Mouse (Mus musculus): ENCODE results near the gene Hist1h1e.
A peak's percentile ranks its signal among the peaks of the same experiment; 100 is the strongest.
"Not testable (repeated sequence)": the region's sequence is repeated elsewhere in the genome, so short reads cannot be mapped to it uniquely, and the experiment has no call there.

Gene Hist1h1e

DNA sequence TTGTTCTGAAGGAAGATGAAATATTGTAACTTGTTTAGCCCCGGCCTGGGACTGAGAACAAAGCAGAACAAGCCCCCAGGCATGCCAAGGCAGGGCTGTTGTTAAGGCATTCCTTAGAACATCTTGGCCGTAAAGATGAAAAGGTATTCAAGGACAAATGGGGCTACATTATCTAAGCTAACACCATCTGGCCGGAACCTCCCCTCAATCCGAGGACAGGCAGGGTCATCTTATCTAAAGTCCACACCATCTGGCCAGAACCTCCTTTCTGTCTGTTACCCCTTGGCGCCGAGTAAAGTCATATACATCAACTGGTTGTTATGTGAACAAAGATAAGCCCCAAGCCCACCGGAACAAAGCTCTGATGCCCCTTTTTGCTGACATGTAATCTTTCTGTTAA lies 30.5 kb downstream of the Hist1h1e start:
- not testable (repeated sequence) for DNase-seq (ENCODE audit: low spot score)

DNA sequence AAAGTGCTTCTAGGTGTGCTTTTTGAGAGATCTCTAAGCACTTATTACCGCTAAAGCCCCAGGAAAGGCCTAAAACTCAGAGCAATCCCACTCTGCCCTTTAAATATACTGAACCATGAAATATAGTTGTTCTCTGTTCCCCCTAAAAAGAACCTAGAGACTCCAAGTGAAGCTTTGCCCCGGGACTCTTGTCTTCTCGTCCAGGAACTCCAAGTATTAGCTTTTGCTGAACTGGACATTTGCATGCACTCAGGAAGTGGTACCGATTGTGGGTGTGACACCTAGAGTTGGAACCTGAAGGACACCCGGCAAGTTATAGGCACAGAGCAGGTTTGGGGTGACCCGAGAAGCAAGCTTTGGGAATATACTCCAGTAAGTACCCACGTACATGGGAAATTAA lies 31.2 kb downstream of the Hist1h1e start:
- DNase-seq (ENCODE audit: low spot score), result no peak

GRCm38 (mm10) chr13:23586940-23587225 lies 35.5 kb downstream of the Hist1h1e start:
- no peak for DNase-seq (ENCODE audit: low spot score)

GRCm38 (mm10) chr13:23586099-23586939 lies 36.0 kb downstream of the Hist1h1e start:
- DNase-seq (ENCODE audit: low spot score), result no peak

DNA sequence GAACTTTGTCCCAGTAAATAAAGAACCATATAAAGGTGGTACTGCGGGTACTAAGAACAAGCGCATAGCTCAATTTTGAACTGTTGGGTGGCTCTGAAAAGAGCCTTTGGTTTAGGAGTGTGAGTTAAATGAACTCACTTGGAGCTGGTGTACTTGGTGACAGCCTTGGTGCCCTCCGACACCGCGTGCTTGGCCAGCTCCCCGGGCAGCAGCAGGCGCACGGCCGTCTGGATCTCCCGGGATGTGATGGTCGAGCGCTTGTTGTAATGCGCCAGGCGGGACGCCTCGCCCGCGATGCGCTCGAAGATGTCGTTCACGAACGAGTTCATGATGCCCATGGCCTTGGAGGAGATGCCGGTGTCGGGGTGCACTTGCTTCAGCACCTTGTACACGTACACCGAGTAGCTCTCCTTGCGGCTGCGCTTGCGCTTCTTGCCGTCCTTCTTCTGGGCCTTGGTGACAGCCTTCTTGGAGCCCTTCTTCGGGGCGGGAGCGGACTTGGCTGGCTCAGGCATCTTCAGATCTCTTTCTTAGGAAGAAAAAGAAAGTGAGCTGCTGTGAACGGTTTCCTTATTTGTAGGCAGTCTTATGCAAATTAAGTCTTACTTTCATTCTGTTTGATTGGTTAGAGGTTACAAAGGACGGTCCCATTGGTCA lies 36.8 kb downstream of the Hist1h1e start:
- peak; percentile 87 for DNase-seq (ENCODE audit: low spot score)

DNA sequence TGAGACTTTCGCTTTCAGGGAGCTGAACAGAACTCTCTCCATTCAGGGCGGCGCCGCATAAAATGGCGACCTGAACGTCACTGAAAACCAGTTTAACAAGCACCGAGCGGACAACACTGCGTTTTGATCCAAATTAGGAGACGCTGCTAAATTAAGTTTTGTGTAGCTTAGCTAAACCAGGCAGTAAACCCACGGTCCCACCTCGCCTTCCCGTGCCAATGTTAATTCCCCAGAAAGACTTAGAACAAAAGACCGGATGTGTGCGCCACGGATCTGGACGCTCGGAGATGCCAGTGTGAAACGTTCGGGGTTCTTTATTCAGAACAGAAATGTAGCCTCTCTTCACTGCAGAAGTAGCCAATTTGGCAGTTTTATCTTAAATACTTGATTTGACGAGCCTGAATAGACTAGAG lies 37.3 kb downstream of the Hist1h1e start:
- DNase-seq (ENCODE audit: low spot score), result no peak

GRCm38 (mm10) chr13:23584331-23584730 lies 38.0 kb downstream of the Hist1h1e start:
- DNase-seq (ENCODE audit: low spot score), result no peak

- DNase-seq (ENCODE audit: low spot score), result no peak
Observed at GRCm38 (mm10) chr13:23583387-23584068, 38.8 kb downstream of the Hist1h1e start.

GRCm38 (mm10) chr13:23582219-23583056 lies 39.9 kb downstream of the Hist1h1e start:
- DNase-seq (ENCODE audit: low spot score), result no peak

DNA sequence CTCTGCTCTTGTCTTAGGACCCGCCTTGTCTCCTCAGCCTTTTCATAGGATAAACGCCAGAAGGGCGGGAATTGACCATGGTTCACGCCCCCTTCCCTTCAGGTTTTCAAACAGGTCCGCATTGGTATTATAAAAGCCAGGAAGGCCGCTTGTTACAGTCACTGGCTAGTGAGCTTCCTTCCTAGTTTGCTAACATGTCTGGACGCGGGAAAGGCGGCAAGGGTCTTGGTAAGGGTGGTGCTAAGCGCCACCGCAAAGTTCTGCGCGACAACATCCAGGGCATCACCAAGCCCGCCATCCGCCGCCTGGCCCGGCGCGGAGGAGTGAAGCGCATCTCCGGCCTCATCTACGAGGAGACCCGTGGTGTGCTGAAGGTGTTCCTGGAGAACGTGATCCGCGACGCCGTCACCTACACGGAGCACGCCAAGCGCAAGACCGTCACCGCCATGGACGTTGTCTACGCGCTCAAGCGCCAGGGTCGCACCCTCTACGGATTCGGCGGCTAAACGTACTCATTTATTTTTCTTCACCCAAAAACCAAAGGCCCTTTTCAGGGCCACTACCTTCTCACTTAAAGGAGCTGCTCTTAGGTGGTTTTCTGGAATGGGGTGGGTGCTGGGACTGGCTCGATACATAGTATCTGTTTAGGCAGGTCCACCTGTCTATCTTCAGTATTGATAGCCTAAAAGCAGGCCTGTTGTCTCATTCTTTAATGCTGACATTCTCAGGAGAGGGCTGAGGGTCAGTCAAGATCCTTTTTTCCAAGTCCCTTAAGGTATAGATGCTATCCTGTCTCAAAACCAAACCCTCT lies 40.7 kb downstream of the Hist1h1e start, which contains the start of gene Hist1h4d:
Gene Hist1h4d (plus strand): TSS at position 191 of the 811 bp plus-strand sequence.
- peak; percentile 99 for DNase-seq (ENCODE audit: low spot score)

- no peak for DNase-seq (ENCODE audit: low spot score)
Observed at GRCm38 (mm10) chr13:23577835-23578234, 44.5 kb downstream of the Hist1h1e start.

GRCm38 (mm10) chr13:23576906-23577639 lies 45.3 kb downstream of the Hist1h1e start:
- no peak for DNase-seq (ENCODE audit: low spot score)

DNA sequence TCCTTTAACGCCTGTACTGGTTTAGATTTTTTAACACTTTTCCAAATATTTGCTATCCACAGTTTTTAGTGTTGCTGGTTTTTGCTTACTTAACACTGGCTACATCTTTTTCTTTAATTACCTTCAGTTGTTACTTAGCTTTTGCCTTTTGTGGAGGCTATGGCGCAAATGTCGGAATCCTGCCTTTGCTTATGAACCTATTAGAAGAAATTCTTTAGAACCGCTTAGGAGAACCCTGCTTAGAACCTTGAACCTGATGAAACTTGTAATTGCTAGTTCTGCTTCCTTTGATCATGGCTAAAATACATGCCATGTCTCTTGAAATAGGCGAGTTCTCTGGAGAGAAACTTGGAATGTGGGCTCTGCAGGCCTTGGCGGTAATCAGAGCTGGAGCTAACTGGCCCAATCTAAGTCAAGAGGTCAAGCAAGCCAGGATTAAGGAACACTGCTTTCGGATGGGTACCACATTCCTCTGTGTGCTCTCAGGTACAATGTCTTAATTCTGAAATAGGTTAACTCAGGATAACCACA lies 45.9 kb downstream of the Hist1h1e start:
- no peak for DNase-seq (ENCODE audit: low spot score)

GRCm38 (mm10) chr13:23575864-23576313 lies 46.5 kb downstream of the Hist1h1e start:
- not testable (repeated sequence) for DNase-seq (ENCODE audit: low spot score)

GRCm38 (mm10) chr13:23575271-23575851 lies 47.0 kb downstream of the Hist1h1e start, which contains the start of gene Hist1h3d:
Gene Hist1h3d (plus strand): TSS chr13:23575763.
- DNase-seq (ENCODE audit: low spot score), result no peak

- DNase-seq (ENCODE audit: low spot score), result not testable (repeated sequence)
Observed at GRCm38 (mm10) chr13:23574546-23575170, 47.7 kb downstream of the Hist1h1e start.

- peak; percentile 96 for DNase-seq (ENCODE audit: low spot score)
Observed at GRCm38 (mm10) chr13:23573898-23574524, 48.3 kb downstream of the Hist1h1e start, which contains the start of the genes Hist1h2bf and Hist1h2ad. Gene Hist1h2bf (minus strand): TSS chr13:23574196. Gene Hist1h2ad (plus strand): TSS chr13:23574381.
